Comparison of ENCODE assay signal across 8 mouse cellular contexts in the genomic region with DNA sequence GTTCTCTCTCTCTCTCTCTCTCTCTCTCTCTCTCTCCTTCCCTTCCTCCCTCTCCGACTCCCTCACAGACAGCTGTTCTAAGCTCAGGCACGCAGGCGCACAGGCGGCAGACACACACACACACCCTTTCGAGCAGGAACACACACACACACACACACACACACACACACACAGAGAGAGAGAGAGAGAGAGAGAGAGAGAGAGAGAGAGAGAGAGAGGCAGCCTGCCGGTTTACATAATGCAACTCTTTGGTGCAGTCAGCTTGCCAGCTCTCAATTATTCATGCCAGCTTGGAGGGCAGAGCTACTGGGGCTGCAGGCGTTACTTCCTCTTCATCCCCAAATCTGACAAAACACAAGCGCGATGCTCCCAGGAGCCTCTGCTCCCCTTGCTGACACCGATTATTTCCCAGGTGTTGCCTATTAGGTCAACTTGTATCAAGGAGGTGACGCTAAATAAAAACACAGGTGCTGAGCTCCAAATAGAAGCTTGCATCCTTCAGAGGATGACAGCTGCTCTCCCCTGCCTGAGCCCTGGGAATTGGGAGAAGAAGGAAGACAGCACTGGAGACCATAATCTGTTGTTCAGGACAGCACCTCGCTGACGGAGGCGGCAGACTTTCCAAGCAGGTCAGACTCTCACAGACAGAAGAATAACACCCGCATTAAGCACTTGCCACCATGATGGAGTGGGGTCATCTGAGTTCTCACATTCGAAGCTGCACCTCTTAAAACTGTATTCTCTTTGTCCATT.
DNase-seq lines count a peak whose midpoint lies in the region; ATAC-seq lines count a peak whose summit lies in the region.

No protein-coding gene starts in this region.

- no peaks in the 10 kb centered on the region for H3K27me3 ChIP-seq in heart, embryonic 10.5 days (ENCODE audit: insufficient read depth, poor library complexity, severe bottlenecking)
- H3K27me3 ChIP-seq in lung, embryonic 15.5 days = no peaks in the 10 kb centered on the region

- H3K9ac ChIP-seq in lung, embryonic 15.5 days = no peak overlapping the region; the same call in 1 of the 2 replicates

- WGBS in heart, embryonic 10.5 days = 21% methylated on average over 16 of the region's 16 CpGs
- 8% methylated on average over 16 of the region's 16 CpGs for WGBS in lung, embryonic 15.5 days

- peak; percentile 47 for DNase-seq in adrenal gland, postnatal 14 days
- DNase-seq in adrenal gland, adult 8-10 months = no peak
- DNase-seq in embryo, embryonic 10 days (ENCODE audit: low spot score) = peak; percentile 40
- DNase-seq in heart, embryonic 10.5 days (ENCODE audit: low spot score) = no peak
- peak; percentile 55 to 68 for DNase-seq in kidney, postnatal 4 days
- DNase-seq in retina, embryonic 14.5 days (ENCODE audit: low spot score) = peak; percentile 66
- DNase-seq in thymus, postnatal 25 days = no peak

- 0 out of 2 replicates have a peak overlapping the region, but pooled peaks have one; percentile 14 for H3K27ac ChIP-seq in heart, embryonic 10.5 days
- H3K27ac ChIP-seq in lung, embryonic 15.5 days = no peak overlapping the region; the same call in 1 of the 2 replicates

- H3K36me3 ChIP-seq in heart, embryonic 10.5 days = no peaks in the 10 kb centered on the region
- H3K36me3 ChIP-seq in lung, embryonic 15.5 days = no peaks in the 10 kb centered on the region

- H3K4me1 ChIP-seq in heart, embryonic 10.5 days = peaks cover 27% of the 10 kb centered on the region
- peaks cover 9% of the 10 kb centered on the region; the same call in 1 of the 2 replicates for H3K4me1 ChIP-seq in lung, embryonic 15.5 days

- peak overlapping the region; percentile 71 for H3K4me2 ChIP-seq in lung, embryonic 15.5 days

- ATAC-seq in lung, embryonic 15.5 days (ENCODE audit: borderline replicate concordance, extremely low read depth, low FRiP score, low TSS enrichment) = peak; percentile 85; the same call in 1 of the 2 replicates

- H3K4me3 ChIP-seq in heart, embryonic 10.5 days = peak overlapping the region; percentile 46
- peak overlapping the region; percentile 30 for H3K4me3 ChIP-seq in lung, embryonic 15.5 days

- H3K9me3 ChIP-seq in heart, embryonic 10.5 days = no peaks in the 10 kb centered on the region
- H3K9me3 ChIP-seq in lung, embryonic 15.5 days = no peaks in the 10 kb centered on the region

Comparison
In these comparisons a context has a peak if more than half of its experiments do, and no peak if none do; other contexts are left out.
1. DNase-seq: peak in adrenal gland, postnatal 14 days (single experiment), embryo, embryonic 10 days (single experiment), kidney, postnatal 4 days (2 of 2) and retina, embryonic 14.5 days (single experiment); none in adrenal gland, adult 8-10 months (single experiment), heart, embryonic 10.5 days (single experiment) and thymus, postnatal 25 days (single experiment).